Mouse (Mus musculus) lung, postnatal 4 days (tissue): ENCODE results near the gene Fuca1.
"Not testable (repeated sequence)": the region's sequence is repeated elsewhere in the genome, so short reads cannot be mapped to it uniquely, and the experiment has no call there.

Experiments used
- DNase-seq, 2 experiments: peaks; one replicate each; pipeline ENCODE4 v3.0.0; 2021

Fuca1 gene

DNA sequence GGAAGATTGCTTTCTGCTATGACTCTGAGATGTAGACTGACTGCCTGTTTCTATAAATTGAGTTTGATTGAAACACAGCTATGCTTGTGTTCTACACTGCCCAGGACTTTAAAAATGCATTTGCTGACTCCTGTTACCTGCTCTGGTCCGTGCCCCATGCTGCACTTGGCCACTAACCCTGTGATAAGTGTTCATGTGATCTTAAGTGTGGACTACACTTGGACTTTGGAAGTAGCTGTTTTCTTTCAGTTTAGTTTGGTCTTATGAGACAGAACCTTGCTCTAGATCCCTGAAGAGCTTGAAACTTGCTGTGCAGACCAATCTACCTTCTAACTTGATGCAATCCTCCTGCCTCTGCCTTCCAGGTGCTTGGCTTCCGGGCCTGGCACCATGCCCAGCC is 3.9 kb downstream of the Fuca1 start:
- no peak for DNase-seq

DNA sequence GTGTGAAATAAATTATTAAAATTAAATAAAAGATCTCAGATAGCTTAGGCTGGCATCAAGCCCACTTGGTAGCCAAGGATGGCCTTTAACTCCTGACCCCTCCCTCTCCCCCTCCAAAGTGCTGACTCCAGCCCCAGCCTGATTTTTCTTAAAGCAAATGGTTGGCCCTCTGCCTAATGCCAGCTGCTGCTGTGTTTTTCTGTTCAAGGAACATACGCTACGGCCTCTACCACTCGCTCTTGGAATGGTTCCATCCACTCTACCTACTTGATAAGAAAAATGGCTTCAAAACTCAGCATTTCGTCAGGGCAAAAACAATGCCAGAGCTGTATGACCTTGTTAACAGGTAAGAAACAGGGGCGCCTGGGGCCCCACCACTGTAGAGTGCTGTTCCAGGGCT is 4.8 kb downstream of the Fuca1 start:
- no peak for DNase-seq

DNA sequence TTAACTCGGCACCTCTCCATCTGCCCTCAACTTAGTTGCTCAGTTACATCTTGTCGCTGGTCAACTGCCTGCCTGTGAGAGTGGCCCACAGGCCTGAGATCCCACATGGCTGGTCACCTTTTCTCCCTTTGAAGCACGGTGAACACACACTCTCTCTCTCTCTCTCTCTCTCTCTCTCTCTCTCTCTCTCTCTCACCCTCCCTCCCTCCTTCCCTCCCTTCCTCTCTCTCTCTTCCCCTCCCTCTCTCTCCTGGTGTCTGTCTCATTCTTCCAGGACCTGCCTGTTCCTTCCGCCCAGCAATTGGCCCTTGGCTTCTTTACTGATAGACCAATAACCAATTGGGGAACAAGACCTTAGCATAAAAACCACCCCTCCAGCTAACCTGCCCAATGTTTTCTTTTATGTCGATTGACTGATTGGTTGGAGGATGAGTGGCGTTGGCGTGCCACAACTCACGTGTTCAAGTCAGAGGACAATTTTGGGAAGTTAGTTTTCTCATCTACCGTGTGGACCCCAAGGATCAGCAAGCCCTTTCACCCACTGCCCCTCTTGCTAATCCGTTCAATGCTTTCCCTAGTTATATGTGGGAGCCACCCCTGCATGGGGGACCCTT is 5.8 kb downstream of the Fuca1 start:
- no peak for DNase-seq

DNA sequence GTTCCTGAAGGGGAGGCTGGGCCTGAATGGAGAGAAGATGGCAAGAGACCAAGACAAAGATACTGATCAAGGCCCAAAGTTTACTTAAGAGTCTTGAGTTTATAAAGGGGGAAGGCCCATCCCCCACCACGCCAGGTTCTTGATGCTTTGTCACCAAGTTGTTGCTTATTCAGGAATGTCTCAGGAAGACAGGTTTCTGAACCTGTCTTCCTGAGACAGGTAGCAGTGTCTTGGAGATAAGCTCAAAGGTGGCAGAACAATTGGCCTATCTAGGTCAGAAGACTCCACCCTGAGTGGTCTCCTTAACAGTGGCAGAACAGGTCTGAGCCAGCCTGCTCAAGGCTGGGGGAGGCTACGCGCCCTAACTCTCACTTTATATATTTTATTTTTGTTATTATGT is 6.3 kb downstream of the Fuca1 start:
- DNase-seq: no peak

DNA sequence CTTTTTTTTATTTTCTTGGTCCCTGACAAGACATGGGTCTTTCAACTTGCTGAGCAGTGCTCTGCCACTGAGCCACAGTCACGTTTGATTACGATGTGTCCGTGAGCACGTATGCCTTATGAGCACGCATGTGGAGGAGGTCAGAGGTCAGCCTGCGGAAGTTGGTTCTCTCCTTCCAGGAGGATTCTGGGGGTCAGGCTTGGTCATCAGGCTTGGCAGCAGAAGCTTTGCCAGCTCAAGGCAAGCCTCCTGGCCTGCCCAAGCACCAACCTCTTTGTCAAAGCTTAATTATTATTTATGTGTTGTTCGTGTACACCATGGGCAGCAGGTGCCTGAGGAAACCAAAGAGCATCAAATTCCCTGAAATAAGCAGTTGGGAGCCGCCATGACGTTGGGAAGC is 7.8 kb downstream of the Fuca1 start:
- DNase-seq: no peak

DNA sequence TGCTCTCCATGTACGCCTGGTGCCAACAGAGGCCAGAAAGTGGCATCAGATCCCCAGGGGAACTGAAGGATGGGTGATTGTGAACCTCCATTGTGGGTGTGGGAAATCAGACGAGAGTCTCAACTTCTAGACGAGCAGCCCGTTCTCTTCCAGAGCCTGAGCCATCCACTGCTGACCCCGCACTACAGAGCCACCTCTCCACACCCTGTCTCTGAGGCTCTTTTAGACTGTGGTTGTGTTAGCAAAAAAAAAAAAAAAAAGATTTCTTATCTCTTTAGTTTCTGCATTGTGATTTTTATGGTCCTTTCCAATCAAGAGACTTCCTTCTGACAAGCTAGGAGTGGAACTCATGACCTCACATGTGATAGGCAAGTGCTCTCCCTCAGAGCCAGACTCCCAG is 8.9 kb downstream of the Fuca1 start:
- DNase-seq: no peak

DNA sequence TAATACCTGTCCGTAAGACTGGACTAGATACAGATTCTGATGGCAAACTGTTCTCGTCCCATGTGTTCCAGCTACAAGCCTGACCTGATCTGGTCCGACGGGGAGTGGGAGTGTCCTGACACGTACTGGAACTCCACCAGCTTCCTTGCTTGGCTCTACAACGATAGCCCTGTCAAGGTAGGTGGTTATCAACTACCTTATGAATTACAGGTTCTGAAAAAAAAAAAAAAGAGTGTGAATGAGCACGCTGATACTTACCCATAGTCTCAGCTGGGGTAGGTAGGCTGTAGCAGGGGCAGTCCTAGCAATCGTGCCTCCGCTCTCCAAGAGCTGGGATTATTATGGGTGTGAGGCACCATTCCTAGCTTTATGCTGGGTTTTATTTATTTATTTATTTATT is 9.3 kb downstream of the Fuca1 start:
- DNase-seq: no peak

DNA sequence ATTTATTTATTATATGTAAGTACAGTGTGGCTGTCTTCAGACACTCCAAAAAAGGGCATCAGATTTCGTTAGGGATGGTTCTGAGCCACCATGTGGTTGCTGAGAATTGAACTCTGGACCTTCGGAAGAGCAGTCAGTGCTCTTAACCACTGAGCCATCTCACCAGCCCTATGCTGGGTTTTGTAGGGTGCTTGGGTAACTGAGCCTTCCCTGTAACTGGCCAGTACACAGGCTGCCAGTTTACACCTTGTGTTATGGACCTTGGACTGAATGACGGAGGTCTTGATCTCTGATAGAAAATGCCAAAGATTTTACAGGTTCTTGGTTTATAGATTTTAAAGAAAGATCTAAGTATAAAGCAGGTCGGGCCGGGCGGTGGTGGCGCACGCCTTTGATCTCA is 9.7 kb downstream of the Fuca1 start:
- DNase-seq: no peak

DNA sequence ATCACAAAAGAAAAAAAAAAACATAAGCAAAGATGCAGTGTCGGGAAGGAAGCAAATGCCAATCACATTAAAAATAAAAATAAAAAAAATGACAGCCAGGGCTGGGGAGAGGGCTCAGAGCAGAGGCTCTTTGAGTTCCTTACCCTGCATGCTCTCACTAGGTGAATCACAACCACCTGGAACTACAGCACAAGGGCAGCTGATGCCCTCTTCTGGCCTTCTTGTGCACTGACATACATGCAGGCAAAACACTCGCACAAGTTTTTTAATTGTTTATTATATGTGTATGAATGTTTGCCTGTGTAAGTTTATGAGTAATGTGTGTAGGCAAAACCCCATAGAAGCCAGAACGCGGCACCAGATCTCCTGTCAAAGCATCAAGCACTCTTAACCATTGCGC is 11.3 kb downstream of the Fuca1 start:
- peak in 1 of 2 experiments; percentile 35 for DNase-seq

DNA sequence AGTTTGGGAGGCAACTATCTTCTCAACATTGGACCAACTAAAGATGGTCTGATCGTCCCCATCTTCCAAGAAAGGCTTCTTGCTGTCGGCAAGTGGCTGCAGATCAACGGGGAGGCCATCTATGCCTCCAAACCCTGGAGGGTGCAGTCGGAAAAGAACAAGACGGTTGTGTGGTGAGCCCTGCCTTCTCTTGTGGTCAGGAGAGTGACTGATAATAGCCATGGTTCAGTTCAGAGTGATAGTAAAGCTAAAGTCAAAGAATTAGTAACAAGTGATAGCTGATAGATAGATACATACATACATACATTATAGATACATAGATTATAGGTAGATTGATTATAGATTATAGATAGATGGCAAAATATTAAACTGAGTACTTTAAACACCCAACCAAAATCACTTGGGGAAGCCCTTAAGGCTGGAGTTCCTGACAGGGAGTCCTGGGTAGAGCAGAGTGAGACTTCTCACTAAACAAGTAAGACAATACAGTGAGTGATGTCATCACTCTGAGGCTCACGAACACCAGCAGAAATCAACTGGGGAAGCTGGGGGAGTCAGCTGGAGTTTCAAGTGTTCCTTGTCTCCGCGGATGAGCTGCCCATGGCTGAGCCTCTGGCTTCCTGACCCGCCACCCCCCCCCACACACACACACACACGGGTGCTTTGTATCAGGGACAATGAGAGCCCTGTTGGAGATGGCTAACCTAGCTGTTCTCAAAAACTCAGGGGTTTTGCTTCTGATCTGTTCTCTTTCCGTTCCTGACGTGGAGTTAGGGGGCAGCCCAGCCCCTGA is 14.4 kb downstream of the Fuca1 start:
- DNase-seq: no peak

DNA sequence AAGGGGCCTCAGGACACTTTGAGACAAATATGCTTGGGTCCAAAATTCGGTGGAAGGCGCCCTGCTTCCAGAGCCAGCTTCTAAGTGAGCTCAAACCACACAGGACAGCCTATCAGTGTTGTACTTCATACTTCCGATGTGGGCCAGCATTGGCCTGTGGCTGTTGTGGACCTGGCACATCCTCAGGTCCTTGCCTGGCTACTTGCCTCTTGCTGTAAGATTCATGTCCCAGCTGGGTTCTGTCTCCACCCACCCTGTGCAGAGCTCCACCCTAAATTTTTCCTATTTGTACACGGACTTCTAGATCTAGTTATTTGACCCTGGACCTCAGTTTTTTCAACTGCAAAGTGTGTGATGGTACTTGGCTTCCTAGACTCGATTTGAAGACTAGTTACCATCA is 15.0 kb downstream of the Fuca1 start:
- peak in 1 of 2 experiments; percentile 57 for DNase-seq

DNA sequence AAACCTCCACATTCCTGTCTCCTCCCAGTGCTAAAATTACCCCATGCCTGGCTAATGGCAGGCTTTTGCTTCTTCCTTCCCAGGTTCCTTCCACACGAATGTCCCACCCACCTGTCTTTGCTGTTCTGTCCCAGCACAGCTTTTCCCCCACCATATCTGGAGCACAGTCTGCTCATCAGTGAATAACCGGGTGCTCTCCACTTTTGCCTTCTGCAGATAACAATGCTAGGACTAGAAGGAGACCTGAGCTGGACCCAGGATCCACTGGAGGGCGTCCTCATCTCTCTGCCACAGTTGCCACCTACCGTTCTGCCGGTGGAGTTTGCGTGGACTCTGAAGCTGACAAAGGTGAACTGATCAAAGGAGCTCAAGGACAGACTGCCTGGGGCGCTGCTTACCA is 18.3 kb downstream of the Fuca1 start:
- DNase-seq: no peak

DNA sequence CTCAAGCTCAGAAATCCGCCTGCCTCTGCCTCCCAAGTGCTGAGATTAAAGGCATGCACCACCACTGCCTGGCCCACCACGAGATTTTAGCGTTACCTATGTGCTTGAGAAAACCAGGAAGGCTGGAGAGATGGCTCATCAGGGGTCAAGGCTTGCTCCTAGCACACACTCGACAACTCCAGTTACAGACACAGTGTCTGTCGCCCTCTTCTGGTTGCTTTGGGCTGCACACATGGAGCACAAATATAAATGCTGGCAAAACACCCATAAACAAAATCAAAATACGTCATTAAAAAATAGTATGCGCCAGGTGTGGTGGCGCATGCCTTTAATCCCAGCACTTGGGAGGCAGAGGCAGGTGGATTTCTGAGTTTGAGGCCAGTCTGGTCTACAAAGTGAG is 20.5 kb downstream of the Fuca1 start:
- DNase-seq: not testable (repeated sequence)

DNA sequence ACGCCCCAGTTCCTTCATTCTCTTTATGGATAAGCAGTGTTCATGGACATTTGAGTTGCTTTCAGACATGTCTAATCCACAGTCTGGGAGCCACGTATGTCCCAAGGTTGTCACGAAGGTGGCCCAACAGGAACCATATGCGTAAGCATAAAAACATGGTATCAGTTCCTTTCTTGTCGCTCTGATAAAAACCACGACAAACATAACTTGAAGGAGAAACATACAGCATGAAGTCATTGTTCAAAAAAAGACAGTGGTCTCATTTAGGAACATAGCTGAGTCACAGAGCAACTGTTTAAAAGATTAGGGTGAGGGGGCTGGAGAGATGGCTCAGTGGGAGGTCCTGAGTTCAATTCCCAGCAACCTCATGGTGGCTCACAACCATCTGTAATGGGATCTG is 21.7 kb downstream of the Fuca1 start:
- no peak for DNase-seq

DNA sequence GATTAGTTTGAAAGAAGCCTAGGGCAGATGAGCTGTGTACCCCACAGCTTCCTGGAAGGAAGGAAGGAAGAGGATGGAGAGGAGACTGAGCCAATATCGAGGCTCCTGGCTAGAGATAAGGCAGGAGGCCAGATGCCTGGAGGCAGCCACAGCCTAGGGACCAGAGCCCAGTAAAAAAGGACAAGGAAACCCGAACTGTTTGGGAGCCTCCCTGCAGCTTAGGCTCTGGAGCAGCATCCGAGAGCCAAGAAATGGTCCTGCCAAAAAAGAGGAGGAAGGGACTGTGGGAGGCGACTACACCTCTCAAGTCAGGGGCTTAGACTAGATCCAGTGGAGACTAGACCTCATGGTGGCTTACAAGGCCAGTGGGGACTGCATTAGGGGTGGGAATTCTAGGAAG is 22.9 kb downstream of the Fuca1 start:
- no peak for DNase-seq

DNA sequence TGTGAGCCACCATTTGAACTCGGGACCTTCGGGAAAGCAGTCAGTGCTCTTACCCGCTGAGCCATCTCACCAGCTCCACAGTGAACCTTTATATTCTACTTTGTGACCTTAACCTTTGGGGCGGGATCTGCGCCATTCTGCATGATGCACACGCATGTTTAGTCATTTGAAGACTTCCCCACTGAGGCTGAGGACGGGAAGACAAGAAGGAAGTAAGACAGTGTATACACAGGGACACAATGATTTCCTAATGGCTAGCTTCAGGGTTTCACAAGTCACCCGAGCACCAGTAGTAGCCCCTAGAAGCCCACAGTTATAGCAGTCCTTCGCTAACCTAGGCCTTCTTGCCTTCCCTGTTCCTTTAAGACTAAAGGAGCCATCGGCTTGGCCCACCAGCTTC is 25.2 kb downstream of the Fuca1 start:
- no peak for DNase-seq

DNA sequence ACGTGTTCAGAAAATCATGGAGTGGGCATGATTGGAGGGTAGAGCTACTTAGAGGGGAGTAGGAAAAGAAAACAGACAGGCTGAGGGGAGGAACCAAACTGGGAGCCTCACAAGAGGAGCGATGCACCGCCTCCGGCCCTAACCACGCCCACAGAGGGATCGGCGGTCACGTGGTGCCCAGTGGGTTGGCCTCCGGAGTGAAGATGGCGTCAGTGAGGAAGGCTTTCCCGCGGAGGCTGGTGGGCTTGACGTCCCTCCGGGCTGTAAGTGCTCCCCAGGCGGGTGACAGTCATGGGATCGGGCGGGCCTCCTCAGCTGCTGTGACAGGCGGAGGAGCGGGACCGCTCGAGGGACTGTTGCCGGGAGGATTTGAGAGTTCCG is 25.7 kb downstream of the Fuca1 start, which contains the start of gene Hmgcl:
Hmgcl (plus strand) TSS at position 171 of the 381 bp plus-strand sequence.
- peak; percentile 96 to 97 for DNase-seq

DNA sequence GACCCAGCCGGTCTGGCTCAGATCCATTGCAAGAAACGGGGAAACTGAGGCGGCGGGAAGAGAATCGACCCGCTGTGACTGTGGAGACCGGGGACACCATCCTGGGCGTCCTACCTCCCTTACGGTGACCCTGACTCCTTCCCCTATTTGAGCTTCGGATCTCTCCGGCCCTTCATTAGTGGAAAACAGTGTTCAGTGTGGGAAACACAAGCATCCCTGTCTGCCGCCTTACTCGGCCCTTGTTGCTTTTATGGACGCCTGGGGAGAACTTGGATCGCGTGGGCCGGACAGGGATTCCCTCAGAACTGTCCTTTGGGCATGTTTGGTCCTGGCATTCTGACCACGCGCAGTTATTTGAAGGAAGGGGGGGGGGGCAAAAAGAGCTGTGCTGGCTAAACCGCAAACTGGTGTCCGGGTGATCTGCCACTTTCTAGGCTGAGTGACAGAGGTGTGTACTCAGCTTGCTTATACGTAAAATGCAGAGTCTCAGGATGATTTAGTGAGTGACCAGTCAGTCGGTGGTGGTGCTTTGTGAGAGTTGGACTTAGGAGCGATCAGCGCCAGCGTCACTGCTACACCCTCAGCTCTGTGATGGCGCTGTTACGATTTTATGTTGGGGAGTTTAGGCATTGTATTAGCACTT is 26.2 kb downstream of the Fuca1 start:
- DNase-seq: no peak

DNA sequence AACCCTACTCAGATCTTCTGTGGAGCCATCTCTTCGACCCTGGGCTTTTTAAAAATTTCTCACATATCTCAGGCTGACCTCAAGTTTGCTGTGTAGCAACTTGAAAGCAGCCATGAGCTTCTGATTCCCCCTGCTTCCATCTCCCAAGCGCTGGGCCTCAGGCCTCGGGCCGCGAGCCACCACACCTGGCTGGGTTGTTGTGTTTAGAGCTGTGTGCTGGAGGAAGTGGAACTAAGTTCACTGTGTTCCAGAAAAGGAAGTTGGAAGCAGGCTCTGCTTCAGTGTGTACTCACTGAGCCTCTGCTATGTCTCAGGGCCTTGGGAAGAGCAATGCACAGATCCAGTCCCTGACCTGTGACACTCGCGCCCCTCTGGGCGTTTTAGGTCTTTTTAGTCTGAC is 27.6 kb downstream of the Fuca1 start:
- DNase-seq: no peak

DNA sequence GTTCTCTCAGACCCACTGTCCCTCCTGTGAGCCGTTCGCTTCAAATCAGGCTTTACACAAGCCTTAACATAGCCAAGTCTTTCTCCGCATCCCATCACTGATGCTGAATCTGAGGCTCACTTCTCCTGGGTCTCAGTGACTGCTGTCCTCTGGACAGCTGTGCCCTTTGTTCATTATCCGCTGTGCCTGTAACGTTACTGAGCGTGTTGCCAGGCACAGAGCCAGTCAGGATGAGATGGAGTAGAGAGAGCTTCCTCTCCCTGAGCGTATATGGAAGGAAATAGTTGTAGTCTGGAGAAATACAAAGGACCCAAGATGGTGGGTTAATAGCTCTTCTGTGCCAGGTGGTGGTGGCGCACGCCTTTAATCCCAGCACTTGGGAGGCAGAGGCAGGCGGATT is 28.9 kb downstream of the Fuca1 start:
- peak; percentile 46 to 61 for DNase-seq

DNA sequence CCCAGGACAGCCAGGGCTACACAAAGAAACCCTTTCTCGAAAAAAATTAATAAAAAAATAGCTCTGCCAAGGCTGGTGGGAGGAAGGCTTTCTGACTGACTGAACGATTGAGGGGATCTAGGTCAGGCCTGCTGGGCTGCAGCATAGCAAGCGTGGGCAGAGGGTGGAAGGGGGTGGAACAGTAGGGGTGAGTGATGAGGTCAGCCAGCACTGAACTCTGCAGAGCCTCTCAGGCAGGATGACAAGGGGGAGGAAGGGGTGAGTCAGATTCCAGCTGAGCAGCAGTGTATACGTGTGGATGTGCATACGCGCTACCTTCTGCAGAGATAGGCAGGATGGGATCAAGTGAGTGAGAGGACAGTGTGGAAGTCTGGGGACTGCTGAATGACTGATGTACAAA is 29.4 kb downstream of the Fuca1 start:
- DNase-seq: no peak

DNA sequence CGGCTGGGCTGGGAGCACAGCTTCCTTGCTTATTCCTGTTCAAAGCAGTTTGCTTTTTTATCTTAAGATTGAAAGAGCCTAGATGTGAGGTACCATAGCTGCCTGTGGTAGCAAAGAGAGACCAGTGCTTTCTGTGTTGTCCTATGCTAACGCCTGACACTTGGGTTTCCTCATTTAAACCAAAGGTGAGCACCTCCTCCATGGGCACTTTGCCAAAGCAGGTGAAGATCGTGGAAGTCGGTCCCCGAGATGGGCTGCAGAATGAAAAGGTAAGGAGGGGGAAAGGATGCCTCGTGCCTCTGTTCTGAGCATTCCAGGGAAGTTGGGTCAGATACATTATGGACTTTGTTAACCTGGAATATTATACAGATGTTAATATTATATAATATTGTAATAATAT is 29.8 kb downstream of the Fuca1 start:
- no peak for DNase-seq

DNA sequence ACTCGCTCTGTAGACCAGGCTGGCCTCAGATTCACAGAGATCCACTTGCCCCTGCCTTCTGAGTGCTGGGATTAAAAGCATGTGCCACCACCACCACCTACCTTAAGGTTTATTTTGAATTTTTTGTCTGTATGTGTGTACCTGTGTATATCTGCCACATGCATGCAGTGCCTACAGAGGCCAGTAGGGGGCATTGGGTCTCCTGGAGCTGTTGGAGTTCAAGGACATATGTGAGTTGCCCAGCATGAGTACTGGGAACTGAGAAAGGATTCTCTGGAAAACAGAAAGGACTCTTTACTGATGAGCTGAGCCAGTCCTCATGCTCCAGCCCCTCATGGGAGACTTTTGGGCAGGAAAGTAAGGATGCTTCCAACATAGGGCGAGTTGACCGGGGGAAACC is 31.0 kb downstream of the Fuca1 start:
- DNase-seq: no peak

DNA sequence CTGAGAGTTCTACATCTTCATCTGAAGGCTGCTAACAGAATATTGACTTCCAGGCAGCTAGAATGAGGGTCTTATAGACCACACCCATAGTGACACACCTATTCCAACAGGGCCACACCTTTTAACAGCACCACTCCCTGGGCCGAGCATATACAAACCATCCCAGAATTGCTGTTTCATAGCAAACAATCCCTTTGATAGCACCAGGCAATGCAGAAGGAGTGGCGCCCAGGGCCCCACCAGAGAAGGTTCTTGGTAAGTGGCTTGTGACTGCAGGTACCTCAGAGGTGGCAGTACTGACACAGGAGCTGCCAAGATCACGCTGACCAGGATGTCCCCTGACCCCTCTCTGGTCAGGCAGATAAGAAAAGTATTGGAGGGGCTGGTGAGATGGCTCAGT is 32.6 kb downstream of the Fuca1 start:
- no peak for DNase-seq
